Mouse (Mus musculus) heart, embryonic 13.5 days (tissue): ENCODE data around the gene Evi5. TPM values are rescaled to one million over a fixed set of nuclear protein-coding genes. Genes with fewer than 3 reads are reported as not detected.
A peak's percentile ranks its signal among the peaks of the same experiment; 100 is the strongest.

Source experiments
- ATAC-seq: fragments of 200-750 bp; cut with Nextera tagmentation; 2 replicates; pipeline ENCODE4 v1.8.0; 2017; ENCODE audit warnings: moderate TSS enrichment; ENCODE audit not compliant: insufficient number of reproducible peaks, low FRiP score, low TSS enrichment; ENCODE audit errors: extremely low read depth
- H3K27ac ChIP-seq: fragments of 300-500 bp; sonication (generic); replicated peaks from 2 replicates; pipeline ENCODE4 v1.5.1; 2015; ENCODE audit warnings: moderate library complexity, mild to moderate bottlenecking, inconsistent platforms
- H3K27me3 ChIP-seq: fragments of 300-500 bp; sonication (generic); replicated peaks from 2 replicates; pipeline ENCODE4 v1.6.1; 2015; ENCODE audit warnings: mild to moderate bottlenecking, inconsistent platforms
- H3K36me3 ChIP-seq: fragments of 300-500 bp; sonication (generic); 2 replicates; pipeline ENCODE4 v1.6.1; 2015; ENCODE audit warnings: mild to moderate bottlenecking, inconsistent platforms
- H3K4me1 ChIP-seq: fragments of 300-500 bp; sonication (generic); 2 replicates; pipeline ENCODE4 v1.6.1; 2015; ENCODE audit warnings: inconsistent platforms
- H3K4me2 ChIP-seq: fragments of 300-500 bp; sonication (generic); 2 replicates; pipeline ENCODE4 v1.6.1; 2015; ENCODE audit warnings: inconsistent platforms, mild to moderate bottlenecking, moderate library complexity
- H3K4me3 ChIP-seq: fragments of 300-500 bp; sonication (generic); 2 replicates; pipeline ENCODE4 v1.5.1; 2015; ENCODE audit warnings: moderate library complexity, mild to moderate bottlenecking, inconsistent platforms
- H3K9ac ChIP-seq: fragments of 300-500 bp; sonication (generic); 2 replicates; pipeline ENCODE4 v1.6.1; 2015; ENCODE audit warnings: inconsistent platforms, mild to moderate bottlenecking, moderate library complexity
- H3K9me3 ChIP-seq: fragments of 300-500 bp; sonication (generic); 2 replicates; pipeline ENCODE4 v1.6.1; 2016; ENCODE audit warnings: inconsistent platforms
- whole genome bisulfite sequencing: fragments of 180-500 bp; shearing (Covaris S2); methylation state at CpG from one replicate; pipeline ENCODE4 v1.1.7; 2015; ENCODE audit warnings: mixed read lengths; 5-methylcytosine and 5-hydroxymethylcytosine counted together
- polyA plus RNA-seq: library from polyadenylated mRNA; unstranded; fragments of >200 nt; fragmentation: Nextera tagmentation; extraction: Ambion mirVana; gene quantifications from 2 replicates; pipeline ENCODE4 v1.2.1, GENCODE M21; 2015

Evi5 gene
- polyA plus RNA-seq, 1 experiment from 2014 or later, result 45.7 TPM

DNA sequence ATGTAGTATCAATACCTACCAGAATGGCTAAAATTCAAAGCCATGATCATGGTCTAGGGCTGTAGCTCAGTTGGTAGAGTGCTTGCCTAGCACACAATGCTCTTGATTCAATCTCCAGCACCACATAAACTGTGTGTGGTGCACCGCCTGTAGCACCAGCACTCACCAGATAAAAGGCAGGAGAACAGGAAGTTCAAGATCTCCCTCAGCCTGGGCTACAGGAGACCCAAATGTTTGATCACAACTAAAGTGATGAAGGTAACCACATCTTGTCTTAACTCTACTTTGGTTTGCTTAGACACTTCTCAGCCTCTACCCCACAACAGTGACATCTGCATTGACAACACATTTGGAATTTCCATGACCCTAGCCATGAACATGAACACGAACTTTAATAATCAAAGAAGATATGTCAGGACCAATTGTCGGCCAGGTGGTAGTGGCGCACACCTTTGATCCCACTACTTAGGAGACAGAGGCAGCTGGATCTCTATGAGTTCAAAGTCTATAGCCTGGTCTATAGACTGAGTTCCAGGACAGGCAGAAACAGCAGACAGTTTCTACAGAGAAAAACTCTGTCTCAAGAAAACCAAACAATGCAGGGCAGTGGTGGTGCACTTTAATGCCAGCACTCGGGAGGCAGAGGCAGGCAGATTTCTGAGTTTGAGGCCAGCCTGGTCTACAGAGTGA is 34.2 kb downstream of the Evi5 start:
- Histone ChIP-seq H3K36me3 (peaks cover 24% of the 10 kb centered on the region), H3K4me2 (no peak overlapping the region), H3K4me1 (peaks cover 24% of the 10 kb centered on the region), H3K9ac (no peak overlapping the region), H3K4me3 (no peak overlapping the region), H3K27ac (no peak overlapping the region), H3K27me3 (no peaks in the 10 kb centered on the region), H3K9me3 (no peaks in the 10 kb centered on the region)
- 90% methylated on average over 5 of the region's 5 CpGs for WGBS
- ATAC-seq, result no peak

DNA sequence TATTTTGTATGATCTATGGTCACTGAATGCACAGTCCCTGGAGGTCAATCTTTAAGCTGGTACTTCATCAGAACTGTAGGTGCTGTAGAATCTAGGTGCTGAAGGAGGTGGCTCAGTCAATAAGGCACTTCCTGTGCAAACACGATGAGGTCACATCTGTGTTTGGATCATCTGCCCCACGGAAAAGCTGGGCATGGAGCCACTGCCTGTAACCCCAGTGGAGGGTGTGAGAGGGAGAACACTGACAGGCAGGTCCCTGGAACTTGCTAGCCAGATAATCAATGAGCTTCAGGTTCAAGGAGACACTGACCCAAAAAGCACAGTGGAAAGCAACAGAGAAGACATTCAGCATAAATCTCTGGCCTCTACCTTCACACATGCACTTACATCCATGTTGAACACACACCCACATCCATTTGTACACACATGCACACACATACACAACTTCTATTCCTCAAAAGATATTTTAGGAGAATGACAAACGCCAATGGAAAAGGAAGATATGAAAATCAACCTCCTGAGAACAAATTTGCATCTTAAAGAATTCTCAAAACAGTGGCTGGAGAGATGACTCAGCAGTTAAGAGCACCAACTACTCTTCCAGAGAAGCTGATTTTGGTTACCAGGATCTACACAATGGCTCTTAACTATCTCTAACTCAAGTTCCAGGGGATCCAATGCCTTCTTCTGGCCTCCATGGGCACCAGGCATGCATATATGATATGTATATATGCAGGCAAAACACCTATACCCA is 35.8 kb downstream of the Evi5 start:
- peaks cover 36% of the 10 kb centered on the region for H3K4me1 ChIP-seq
- H3K4me3 ChIP-seq, result no peak overlapping the region
- ATAC-seq, result no peak
- H3K27me3 ChIP-seq, result no peaks in the 10 kb centered on the region
- WGBS, result 32% methylated on average over 3 of the region's 3 CpGs
- peak overlapping the region; percentile 28; the same call in 1 of the 2 replicates for H3K27ac ChIP-seq
- H3K36me3 ChIP-seq, result peaks cover 24% of the 10 kb centered on the region
- no peak overlapping the region for H3K9ac ChIP-seq
- H3K9me3 ChIP-seq, result no peaks in the 10 kb centered on the region
- no peak overlapping the region for H3K4me2 ChIP-seq

- Histone ChIP-seq H3K9me3 (peaks cover 5% of the 10 kb centered on the region), H3K4me1 (peaks cover 35% of the 10 kb centered on the region), H3K27me3 (no peaks in the 10 kb centered on the region), H3K27ac (0 out of 2 replicates have a peak overlapping the region, but pooled peaks have one; percentile 24), H3K36me3 (peaks cover 14% of the 10 kb centered on the region), H3K9ac (no peak overlapping the region), H3K4me2 (no peak overlapping the region), H3K4me3 (no peak overlapping the region)
- 52% methylated on average over 1 of the region's 1 CpGs for WGBS
- ATAC-seq, result no peak
These were observed 40.6 kb downstream of the Evi5 start for GRCm38 (mm10) chr5:107834287-107834686.

GRCm38 (mm10) chr5:107831351-107831750 is 43.6 kb downstream of the Evi5 start:
- peaks cover 13% of the 10 kb centered on the region for H3K36me3 ChIP-seq
- no peak overlapping the region for H3K4me2 ChIP-seq
- no peak for ATAC-seq
- no peak overlapping the region for H3K4me3 ChIP-seq
- peaks cover 5% of the 10 kb centered on the region for H3K9me3 ChIP-seq
- WGBS, result 92% methylated on average over 3 of the region's 3 CpGs
- no peak overlapping the region for H3K9ac ChIP-seq
- peaks cover 28% of the 10 kb centered on the region for H3K4me1 ChIP-seq
- H3K27ac ChIP-seq, result no peak overlapping the region
- no peaks in the 10 kb centered on the region for H3K27me3 ChIP-seq

- no peak for ATAC-seq
- Histone ChIP-seq H3K36me3 (peaks cover 13% of the 10 kb centered on the region), H3K27ac (no peak within 1 kb of the TSS), H3K4me3 (no peak within 1 kb of the TSS), H3K9me3 (peaks cover 5% of the 10 kb centered on the region), H3K9ac (no peak within 1 kb of the TSS), H3K4me2 (no peak within 1 kb of the TSS), H3K27me3 (no peaks in the 10 kb centered on the region), H3K4me1 (peaks cover 23% of the 10 kb centered on the region)
- WGBS, result 92% methylated on average over 22 of the region's 22 CpGs
These were observed 44.8 kb downstream of the Evi5 start, which contains the start of gene Ube2d2b for GRCm38 (mm10) chr5:107829998-107830560. Gene Ube2d2b, plus strand, starts transcription at chr5:107830099.

- ATAC-seq, result no peak
- Histone ChIP-seq H3K27me3 (no peaks in the 10 kb centered on the region), H3K36me3 (peaks cover 19% of the 10 kb centered on the region), H3K4me1 (no peaks in the 10 kb centered on the region), H3K27ac (no peak overlapping the region), H3K4me3 (no peak overlapping the region), H3K4me2 (no peak overlapping the region), H3K9me3 (no peaks in the 10 kb centered on the region), H3K9ac (no peak overlapping the region)
- 87% methylated on average over 1 of the region's 1 CpGs for WGBS
These were observed 52.4 kb downstream of the Evi5 start for GRCm38 (mm10) chr5:107822521-107822920.

DNA sequence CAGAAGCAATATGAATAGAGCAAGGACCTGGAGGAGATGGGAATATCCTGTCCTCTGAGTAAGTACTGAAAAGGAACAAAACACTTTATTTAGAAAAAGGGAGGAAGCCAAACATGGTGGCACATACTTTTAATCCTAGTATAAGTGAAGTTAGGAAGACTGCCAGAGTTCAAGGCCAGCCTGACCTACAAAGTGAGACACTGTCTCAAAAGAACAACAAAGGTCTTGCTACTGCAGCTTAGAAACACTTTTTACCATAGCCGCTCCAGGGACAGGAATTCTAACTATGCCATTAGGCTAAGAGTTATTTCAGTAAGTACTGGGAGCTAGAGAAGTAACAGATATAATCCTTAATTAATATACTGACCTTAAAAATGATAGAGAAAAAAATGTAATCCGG is 60.3 kb downstream of the Evi5 start:
- H3K4me1 ChIP-seq, result peaks cover 9% of the 10 kb centered on the region
- H3K4me3 ChIP-seq, result no peak overlapping the region
- H3K4me2 ChIP-seq, result no peak overlapping the region
- peaks cover 77% of the 10 kb centered on the region for H3K36me3 ChIP-seq
- WGBS, result 48% methylated on average over 2 of the region's 2 CpGs
- no peak for ATAC-seq
- H3K27me3 ChIP-seq, result no peaks in the 10 kb centered on the region
- no peak overlapping the region for H3K9ac ChIP-seq
- H3K27ac ChIP-seq, result peak overlapping the region; percentile 70
- H3K9me3 ChIP-seq, result no peaks in the 10 kb centered on the region

DNA sequence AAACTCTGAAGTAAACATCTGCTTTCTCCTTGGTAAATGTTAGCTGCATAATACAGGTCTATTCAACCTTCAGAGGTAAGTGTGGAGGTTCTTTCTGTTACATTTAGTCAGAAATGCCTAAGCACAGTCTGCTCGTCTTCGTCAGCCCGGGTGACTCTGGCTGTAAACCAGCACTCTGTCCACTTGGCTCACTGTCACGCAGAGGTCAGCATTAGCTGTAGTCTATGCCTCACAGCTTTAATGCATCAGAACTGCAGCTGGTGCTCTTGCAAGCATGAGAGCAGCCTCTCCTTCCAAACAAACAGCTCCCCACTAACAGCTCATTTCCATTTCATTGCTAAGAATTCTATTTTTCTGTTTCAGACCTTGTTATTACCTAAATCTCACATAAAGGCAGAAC is 67.4 kb downstream of the Evi5 start:
- Histone ChIP-seq H3K9ac (no peak overlapping the region), H3K27me3 (no peaks in the 10 kb centered on the region), H3K36me3 (peaks cover 41% of the 10 kb centered on the region), H3K4me2 (no peak overlapping the region), H3K9me3 (no peaks in the 10 kb centered on the region), H3K27ac (no peak overlapping the region), H3K4me3 (no peak overlapping the region), H3K4me1 (no peaks in the 10 kb centered on the region)
- ATAC-seq, result no peak
- WGBS, result 54% methylated on average over 4 of the region's 4 CpGs

GRCm38 (mm10) chr5:107802621-107803020 is 72.3 kb downstream of the Evi5 start:
- no peaks in the 10 kb centered on the region for H3K9me3 ChIP-seq
- H3K36me3 ChIP-seq, result peaks cover 31% of the 10 kb centered on the region
- no peaks in the 10 kb centered on the region for H3K27me3 ChIP-seq
- no peak overlapping the region for H3K27ac ChIP-seq
- H3K4me2 ChIP-seq, result no peak overlapping the region
- H3K4me1 ChIP-seq, result no peaks in the 10 kb centered on the region
- H3K4me3 ChIP-seq, result no peak overlapping the region
- no peak for ATAC-seq
- H3K9ac ChIP-seq, result no peak overlapping the region

- no peak overlapping the region for H3K4me3 ChIP-seq
- no peak overlapping the region for H3K4me2 ChIP-seq
- no peaks in the 10 kb centered on the region for H3K9me3 ChIP-seq
- H3K27ac ChIP-seq, result no peak overlapping the region
- H3K36me3 ChIP-seq, result peaks cover 40% of the 10 kb centered on the region
- no peaks in the 10 kb centered on the region for H3K27me3 ChIP-seq
- H3K9ac ChIP-seq, result no peak overlapping the region
- no peak for ATAC-seq
- no peaks in the 10 kb centered on the region for H3K4me1 ChIP-seq
- WGBS, result 74% methylated on average over 2 of the region's 2 CpGs
These were observed 73.7 kb downstream of the Evi5 start for GRCm38 (mm10) chr5:107801234-107801633.

- Histone ChIP-seq H3K4me1 (peaks cover 4% of the 10 kb centered on the region), H3K27me3 (no peaks in the 10 kb centered on the region), H3K9ac (no peak overlapping the region), H3K9me3 (no peaks in the 10 kb centered on the region), H3K4me2 (no peak overlapping the region), H3K4me3 (no peak overlapping the region), H3K27ac (no peak overlapping the region), H3K36me3 (peaks cover 46% of the 10 kb centered on the region)
- WGBS, result 87% methylated on average over 6 of the region's 6 CpGs
- no peak for ATAC-seq
These were observed 76.6 kb downstream of the Evi5 start for GRCm38 (mm10) chr5:107798290-107798689.
